14 mouse cellular contexts compared by ENCODE assay signal in genomic region chr7:127225147-127225995, GRCm38 (mm10). TPM values are rescaled to one million over a fixed set of nuclear protein-coding genes. Genes with fewer than 3 reads are reported as not detected.
DNase-seq lines count a peak whose midpoint lies in the region; ATAC-seq and TF ChIP-seq lines count a peak whose summit lies in the region.
"Had no signal": no experiment of that assay in that cellular context is flagged by ENCODE, and none has a peak within 500 bp of the region (broad histone marks: within the 10 kb centered on the region; RNA-seq: fewer than 3 reads in every experiment).

No protein-coding gene starts in this region.

- H3K9me3 ChIP-seq in heart, embryonic 12.5 days (replicated peaks): no peaks in the 10 kb centered on the region
- H3K9me3 ChIP-seq in ES-E14 (ENCODE audit: control insufficient read depth, insufficient read depth, low read depth, low read length): no peaks in the 10 kb centered on the region
- no peaks in the 10 kb centered on the region for H3K9me3 ChIP-seq in liver, embryonic 15.5 days (replicated peaks)
- H3K9me3 ChIP-seq in midbrain, embryonic 11.5 days (ENCODE audit: control insufficient read depth, low read length): no peaks in the 10 kb centered on the region

- no peak overlapping the region for H3K9ac ChIP-seq in heart, embryonic 12.5 days
- H3K9ac ChIP-seq in ES-E14 (ENCODE audit: insufficient read depth, low read depth, low read length, poor library complexity, severe bottlenecking): 0 out of 2 replicates have a peak overlapping the region, but pooled peaks have one; percentile 3
- H3K9ac ChIP-seq in liver, embryonic 15.5 days: peak overlapping the region; percentile 52
- no peak overlapping the region for H3K9ac ChIP-seq in midbrain, embryonic 11.5 days (ENCODE audit: low read length)
- H3K9ac ChIP-seq: hindbrain, embryonic 14.5 days had no signal

- H3K4me1 ChIP-seq in heart, embryonic 12.5 days (replicated peaks): peaks cover 13% of the 10 kb centered on the region
- H3K4me1 ChIP-seq in ES-E14 (ENCODE audit: control insufficient read depth in 2 of 2, insufficient read depth in 2 of 2, low read length in 2 of 2, poor library complexity in 1 of 2): peaks cover 7 to 15% of the 10 kb centered on the region in 2 experiments; a peak in 3 of 4 replicates
- peaks cover 82% of the 10 kb centered on the region for H3K4me1 ChIP-seq in liver, embryonic 15.5 days (replicated peaks)
- H3K4me1 ChIP-seq in midbrain, embryonic 11.5 days (ENCODE audit: control insufficient read depth, insufficient read depth, low read length): no peaks in the 10 kb centered on the region; the same call in 1 of the 2 replicates

- peaks cover 9% of the 10 kb centered on the region for H3K36me3 ChIP-seq in heart, embryonic 12.5 days
- H3K36me3 ChIP-seq in ES-E14 (ENCODE audit: control insufficient read depth, insufficient read depth, low read length, poor library complexity, severe bottlenecking): peaks cover 2% of the 10 kb centered on the region; the same call in 1 of the 2 replicates
- H3K36me3 ChIP-seq in liver, embryonic 15.5 days (replicated peaks): 0 out of 2 replicates have a peak, but pooled peaks cover 4% of the 10 kb centered on the region
- peaks cover 11% of the 10 kb centered on the region; the same call in 1 of the 2 replicates for H3K36me3 ChIP-seq in midbrain, embryonic 11.5 days (ENCODE audit: control insufficient read depth, insufficient read depth, low read length)

- in situ Hi-C loops in ES-E14 (cut with MboI; ENCODE audit: low sequenced_read_pairs in 2 of 2, unreplicated experiment in 2 of 2): no loop called here

- no peak overlapping the region; the same call in 1 of the 2 replicates for H3K4me2 ChIP-seq in heart, embryonic 12.5 days
- H3K4me2 ChIP-seq in liver, embryonic 15.5 days: peak overlapping the region; percentile 73
- H3K4me2 ChIP-seq in midbrain, embryonic 11.5 days: no peak overlapping the region
- H3K4me2 ChIP-seq: hindbrain, embryonic 14.5 days had no signal

- no peak overlapping the region for H3K27ac ChIP-seq in heart, embryonic 12.5 days (ENCODE audit: poor library complexity, severe bottlenecking)
- H3K27ac ChIP-seq in ES-E14 (ENCODE audit: insufficient read depth, low read depth, low read length, poor library complexity, severe bottlenecking): peak overlapping the region; percentile 81
- peak overlapping the region; percentile 96 for H3K27ac ChIP-seq in liver, embryonic 15.5 days (replicated peaks)
- H3K27ac ChIP-seq in midbrain, embryonic 11.5 days (ENCODE audit: low read depth, low read length): no peak overlapping the region
- H3K27ac ChIP-seq: hindbrain, embryonic 14.5 days had no signal

- no peak for DNase-seq in heart, postnatal 10 days
- DNase-seq in ES-E14 (ENCODE audit: low read depth, low spot score): no peak
- DNase-seq in kidney, postnatal 10 days: no peak
- no peak for DNase-seq in urinary bladder, postnatal 10 days (ENCODE audit: low spot score)
- no peak for DNase-seq in midbrain, embryonic 11.5 days (ENCODE audit: low spot score, missing footprints)
- DNase-seq: adrenal gland, adult 8-10 months; cerebellum, adult 11 months; heart, adult 18-20 months; kidney, adult 8-10 months; lung, adult 2 months had no signal

- no peak overlapping the region for H3K4me3 ChIP-seq in heart, embryonic 12.5 days
- no peak overlapping the region for H3K4me3 ChIP-seq in ES-E14 (ENCODE audit: insufficient read depth in 1 of 2, low read depth in 1 of 2, low read length in 2 of 2, poor library complexity in 1 of 2, severe bottlenecking in 1 of 2)
- peak overlapping the region; percentile 36 for H3K4me3 ChIP-seq in liver, embryonic 15.5 days (replicated peaks)
- H3K4me3 ChIP-seq in midbrain, embryonic 11.5 days (ENCODE audit: low read depth, low read length): no peak overlapping the region

- peak; percentile 76 for ATAC-seq in heart, embryonic 12.5 days (ENCODE audit: insufficient number of reproducible peaks, low FRiP score)
- ATAC-seq in erythroblast, adult 5-6 weeks (replicated peaks; ENCODE audit: low FRiP score, poor library complexity, severe bottlenecking): peak; percentile 79
- ATAC-seq in liver, embryonic 15.5 days (ENCODE audit: insufficient read depth): peak; percentile 89
- no peak for ATAC-seq in midbrain, embryonic 11.5 days (ENCODE audit: low FRiP score)

- intact Hi-C loops in heart, postnatal 10 days (cut with DNase I): loop anchor here (5.0 kb wide), 1 partner anchor 93 kb away; no protein-coding TSS in a partner anchor

- H3K27me3 ChIP-seq in heart, embryonic 12.5 days (replicated peaks): no peaks in the 10 kb centered on the region
- no peaks in the 10 kb centered on the region for H3K27me3 ChIP-seq in liver, embryonic 15.5 days
- no peaks in the 10 kb centered on the region for H3K27me3 ChIP-seq in midbrain, embryonic 11.5 days (ENCODE audit: control insufficient read depth, insufficient read depth, low read length)

- WGBS in heart, embryonic 12.5 days: 62% methylated on average over 11 of the region's 11 CpGs
- WGBS in liver, embryonic 15.5 days (ENCODE audit: insufficient replicate concordance): 51% methylated on average over 11 of the region's 11 CpGs
- 92% methylated on average over 11 of the region's 11 CpGs for WGBS in midbrain, embryonic 11.5 days

TF ChIP-seq in ES-E14, 5 proteins besides CTCF, POLR2A, EP300 and RAD21:
- TF ChIP-seq ZNF384 (IDR thresholded peaks at IDR 0.05; ENCODE audit: low read depth, low read length): no peak
- TF ChIP-seq CHD2 (IDR thresholded peaks at IDR 0.05; ENCODE audit: low read depth, low read length): no peak
- TF ChIP-seq HCFC1 (IDR thresholded peaks at IDR 0.05; ENCODE audit: borderline replicate concordance, insufficient read depth, low read length): no peak
- no peak for TF ChIP-seq ZC3H11A (IDR thresholded peaks at IDR 0.05; ENCODE audit: borderline replicate concordance, low read depth, low read length)
- no peak for TF ChIP-seq MAFK (IDR thresholded peaks at IDR 0.05; ENCODE audit: insufficient read depth, low read depth, low read length)

RNA-seq across cellular contexts. Expression of gene Zfp553, which starts 7.5 kb away (rescaled TPM):
- 23.8 and 25.3 TPM in 2 replicates for polyA plus RNA-seq in heart, embryonic 12.5 days (2016; fragmentation: Nextera tagmentation; extraction: Ambion mirVana)
- total RNA-seq in heart, postnatal 10 days (2021): 1 to 10 TPM; 6.8 to 8.8 TPM
- total RNA-seq in ES-E14 (2012; rRNA removed): 55.2 and 64.7 TPM in 2 replicates
- total RNA-seq in erythroblast, adult 5-6 weeks (2015; ENCODE audit: low replicate concordance): 1.5 and 5.2 TPM in 2 replicates
- 2.0 and 3.2 TPM in 2 replicates for total RNA-seq in erythroblast, adult 5-6 weeks (2017; ENCODE audit: low replicate concordance)
- polyA plus RNA-seq in liver, embryonic 15.5 days (2015; fragmentation: Nextera tagmentation; extraction: Ambion mirVana): 6.3 and 6.8 TPM in 2 replicates
- polyA plus RNA-seq in midbrain, embryonic 11.5 days (2014; fragmentation: Nextera tagmentation; extraction: Ambion mirVana): 30.3 and 32.4 TPM in 2 replicates

RNA-seq across cellular contexts. Expression of gene Sept1, which starts 7.6 kb away (rescaled TPM):
- 22.1 and 28.2 TPM in 2 replicates for polyA plus RNA-seq in heart, embryonic 12.5 days (2016; fragmentation: Nextera tagmentation; extraction: Ambion mirVana)
- 10 to 100 TPM; 11.5 to 15.5 TPM for total RNA-seq in heart, postnatal 10 days (2021)
- 85.8 and 128 TPM in 2 replicates for total RNA-seq in ES-E14 (2012; rRNA removed)
- total RNA-seq in erythroblast, adult 5-6 weeks (2015; ENCODE audit: low replicate concordance): 189 and 204 TPM in 2 replicates
- 179 and 191 TPM in 2 replicates for total RNA-seq in erythroblast, adult 5-6 weeks (2017; ENCODE audit: low replicate concordance)
- polyA plus RNA-seq in liver, embryonic 15.5 days (2015; fragmentation: Nextera tagmentation; extraction: Ambion mirVana): 9.4 and 9.7 TPM in 2 replicates
- polyA plus RNA-seq in midbrain, embryonic 11.5 days (2014; fragmentation: Nextera tagmentation; extraction: Ambion mirVana): 24.6 and 29.8 TPM in 2 replicates

RNA-seq across cellular contexts. Expression of gene Mylpf, which starts 16.7 kb away (rescaled TPM):
- polyA plus RNA-seq in heart, embryonic 12.5 days (2016; fragmentation: Nextera tagmentation; extraction: Ambion mirVana): 17.8 and 20.0 TPM in 2 replicates
- total RNA-seq in heart, postnatal 10 days (2021): 1 to 10 TPM; 1.7 to 2.5 TPM
- 322 and 498 TPM in 2 replicates for total RNA-seq in ES-E14 (2012; rRNA removed)
- 6.5 and 9.8 TPM in 2 replicates for total RNA-seq in erythroblast, adult 5-6 weeks (2015; ENCODE audit: low replicate concordance)
- 16.2 and 61.5 TPM in 2 replicates for total RNA-seq in erythroblast, adult 5-6 weeks (2017; ENCODE audit: low replicate concordance)
- polyA plus RNA-seq in liver, embryonic 15.5 days (2015; fragmentation: Nextera tagmentation; extraction: Ambion mirVana): 67.8 and 89.3 TPM in 2 replicates
- 11.7 and 13.2 TPM in 2 replicates for polyA plus RNA-seq in midbrain, embryonic 11.5 days (2014; fragmentation: Nextera tagmentation; extraction: Ambion mirVana)

RNA-seq across cellular contexts. Expression of gene Tbc1d10b, which starts 17.1 kb away (rescaled TPM):
- 29.2 and 32.3 TPM in 2 replicates for polyA plus RNA-seq in heart, embryonic 12.5 days (2016; fragmentation: Nextera tagmentation; extraction: Ambion mirVana)
- total RNA-seq in heart, postnatal 10 days (2021): 10 to 100 TPM; 35.3 to 37.2 TPM
- 63.3 and 67.0 TPM in 2 replicates for total RNA-seq in ES-E14 (2012; rRNA removed)
- total RNA-seq in erythroblast, adult 5-6 weeks (2015; ENCODE audit: low replicate concordance): 8.1 and 23.0 TPM in 2 replicates
- 77.5 and 122 TPM in 2 replicates for total RNA-seq in erythroblast, adult 5-6 weeks (2017; ENCODE audit: low replicate concordance)
- polyA plus RNA-seq in liver, embryonic 15.5 days (2015; fragmentation: Nextera tagmentation; extraction: Ambion mirVana): 17.1 and 18.2 TPM in 2 replicates
- polyA plus RNA-seq in midbrain, embryonic 11.5 days (2014; fragmentation: Nextera tagmentation; extraction: Ambion mirVana): 16.9 and 19.3 TPM in 2 replicates

RNA-seq across cellular contexts. Expression of gene Zfp771, which starts 18.7 kb away (rescaled TPM):
- 32.7 and 34.4 TPM in 2 replicates for polyA plus RNA-seq in heart, embryonic 12.5 days (2016; fragmentation: Nextera tagmentation; extraction: Ambion mirVana)
- 10 to 100 TPM; 14.3 to 15.9 TPM for total RNA-seq in heart, postnatal 10 days (2021)
- total RNA-seq in ES-E14 (2012; rRNA removed): 18.7 and 21.6 TPM in 2 replicates
- 1.7 TPM in 1 of 2 replicates, not detected in the other for total RNA-seq in erythroblast, adult 5-6 weeks (2015; ENCODE audit: low replicate concordance)
- 0.70 TPM in 1 of 2 replicates, not detected in the other for total RNA-seq in erythroblast, adult 5-6 weeks (2017; ENCODE audit: low replicate concordance)
- 13.8 and 15.0 TPM in 2 replicates for polyA plus RNA-seq in liver, embryonic 15.5 days (2015; fragmentation: Nextera tagmentation; extraction: Ambion mirVana)
- 49.3 and 54.0 TPM in 2 replicates for polyA plus RNA-seq in midbrain, embryonic 11.5 days (2014; fragmentation: Nextera tagmentation; extraction: Ambion mirVana)

Comparison
In these comparisons a context has a peak if more than half of its experiments do, and no peak if none do; other contexts are left out.
1. H3K27ac ChIP-seq: peak in ES-E14 (single experiment) and liver, embryonic 15.5 days (single experiment); none in heart, embryonic 12.5 days (single experiment) and midbrain, embryonic 11.5 days (single experiment).
2. H3K9ac ChIP-seq: peak in ES-E14 (single experiment) and liver, embryonic 15.5 days (single experiment); none in heart, embryonic 12.5 days (single experiment) and midbrain, embryonic 11.5 days (single experiment).